Mouse (Mus musculus): Measurements from ENCODE around the gene Pip5k1c. TPM values are rescaled to one million over a fixed set of nuclear protein-coding genes. Genes with fewer than 3 reads are reported as not detected.
A peak's percentile ranks its signal among the peaks of the same experiment; 100 is the strongest.

Gene Pip5k1c
- polyA plus RNA-seq, 1 experiment from 2014 or later, result 33.7 TPM

GRCm38 (mm10) chr10:81268643-81269412 is 23.9 kb upstream of the Pip5k1c start:
- no peaks in the 10 kb centered on the region for H3K9me3 ChIP-seq (ENCODE audit: control insufficient read depth, low read length)
- 0 out of 4 replicates have a peak overlapping the region, but pooled peaks of 1 of the 2 experiments have one; percentile 55 for H3K27ac ChIP-seq (replicated peaks in 1 of 2; ENCODE audit: control insufficient read depth in 1 of 2, insufficient read depth in 1 of 2, low read depth in 2 of 2, low read length in 2 of 2)
- WGBS, result 76% methylated on average over 16 of the region's 16 CpGs
- ATAC-seq (ENCODE audit: insufficient number of reproducible peaks, insufficient read depth, low FRiP score, low read depth), result no peak
- H3K4me2 ChIP-seq (ENCODE audit: low read length), result peak overlapping the region; percentile 86
- H3K27me3 ChIP-seq (ENCODE audit: control insufficient read depth, insufficient read depth, low read length), result no peaks in the 10 kb centered on the region
- H3K36me3 ChIP-seq (ENCODE audit: control insufficient read depth, insufficient read depth, low read length), result peaks cover 63% of the 10 kb centered on the region
- peaks cover 9 to 13% of the 10 kb centered on the region in 2 experiments for H3K4me1 ChIP-seq (ENCODE audit: control insufficient read depth in 2 of 2, insufficient read depth in 2 of 2, low read length in 2 of 2)
- peak overlapping the region; percentile 79 to 80 for H3K4me3 ChIP-seq (ENCODE audit: control insufficient read depth in 1 of 2, insufficient read depth in 1 of 2, low read depth in 1 of 2, low read length in 2 of 2)
- peak overlapping the region; percentile 96 for H3K9ac ChIP-seq (ENCODE audit: low read length)

GRCm38 (mm10) chr10:81272356-81272755 is 20.4 kb upstream of the Pip5k1c start:
- no peak for ATAC-seq (ENCODE audit: insufficient number of reproducible peaks, insufficient read depth, low FRiP score, low read depth)
- WGBS, result 93% methylated on average over 21 of the region's 21 CpGs
- H3K4me2 ChIP-seq (ENCODE audit: low read length), result no peak overlapping the region
- H3K9me3 ChIP-seq (ENCODE audit: control insufficient read depth, low read length), result no peaks in the 10 kb centered on the region
- H3K27ac ChIP-seq (replicated peaks in 1 of 2; ENCODE audit: control insufficient read depth in 1 of 2, insufficient read depth in 1 of 2, low read depth in 2 of 2, low read length in 2 of 2), result no peak overlapping the region
- H3K27me3 ChIP-seq (ENCODE audit: control insufficient read depth, insufficient read depth, low read length), result no peaks in the 10 kb centered on the region
- peaks cover 5 to 7% of the 10 kb centered on the region in 2 experiments for H3K4me1 ChIP-seq (ENCODE audit: control insufficient read depth in 2 of 2, insufficient read depth in 2 of 2, low read length in 2 of 2)
- no peak overlapping the region for H3K9ac ChIP-seq (ENCODE audit: low read length)
- peaks cover 45% of the 10 kb centered on the region for H3K36me3 ChIP-seq (ENCODE audit: control insufficient read depth, insufficient read depth, low read length)
- H3K4me3 ChIP-seq (ENCODE audit: control insufficient read depth in 1 of 2, insufficient read depth in 1 of 2, low read depth in 1 of 2, low read length in 2 of 2), result no peak overlapping the region

- 0 out of 2 replicates have a peak, but pooled peaks cover under 1% of the 10 kb centered on the region for H3K27me3 ChIP-seq (ENCODE audit: control insufficient read depth, insufficient read depth, low read length)
- no peak overlapping the region for H3K4me2 ChIP-seq (ENCODE audit: low read length)
- H3K9me3 ChIP-seq (ENCODE audit: control insufficient read depth, low read length), result no peaks in the 10 kb centered on the region
- no peak overlapping the region for H3K4me3 ChIP-seq (ENCODE audit: control insufficient read depth in 1 of 2, insufficient read depth in 1 of 2, low read depth in 1 of 2, low read length in 2 of 2)
- no peak overlapping the region for H3K9ac ChIP-seq (ENCODE audit: low read length)
- H3K4me1 ChIP-seq (ENCODE audit: control insufficient read depth in 2 of 2, insufficient read depth in 2 of 2, low read length in 2 of 2), result peaks cover 1 to 2% of the 10 kb centered on the region in 2 experiments
- WGBS, result 93% methylated on average over 19 of the region's 19 CpGs
- ATAC-seq (ENCODE audit: insufficient number of reproducible peaks, insufficient read depth, low FRiP score, low read depth), result no peak
- no peak overlapping the region for H3K27ac ChIP-seq (replicated peaks in 1 of 2; ENCODE audit: control insufficient read depth in 1 of 2, insufficient read depth in 1 of 2, low read depth in 2 of 2, low read length in 2 of 2)
- H3K36me3 ChIP-seq (ENCODE audit: control insufficient read depth, insufficient read depth, low read length), result peaks cover 45% of the 10 kb centered on the region
Measured at GRCm38 (mm10) chr10:81273842-81274241, 18.9 kb upstream of the Pip5k1c start.

GRCm38 (mm10) chr10:81277676-81278075 is 15.1 kb upstream of the Pip5k1c start:
- Histone ChIP-seq H3K36me3 (ENCODE audit: control insufficient read depth, insufficient read depth, low read length) (peaks cover 13% of the 10 kb centered on the region), H3K4me2 (ENCODE audit: low read length) (no peak overlapping the region), H3K9me3 (ENCODE audit: control insufficient read depth, low read length) (no peaks in the 10 kb centered on the region), H3K27ac (replicated peaks in 1 of 2; ENCODE audit: control insufficient read depth in 1 of 2, insufficient read depth in 1 of 2, low read depth in 2 of 2, low read length in 2 of 2) (no peak overlapping the region), H3K4me3 (ENCODE audit: control insufficient read depth in 1 of 2, insufficient read depth in 1 of 2, low read depth in 1 of 2, low read length in 2 of 2) (no peak overlapping the region), H3K9ac (ENCODE audit: low read length) (no peak overlapping the region), H3K4me1 (ENCODE audit: control insufficient read depth in 2 of 2, insufficient read depth in 2 of 2, low read length in 2 of 2) (peaks cover 3 to 5% of the 10 kb centered on the region in 2 experiments; a peak in 2 of 4 replicates), H3K27me3 (ENCODE audit: control insufficient read depth, insufficient read depth, low read length) (peaks cover 27% of the 10 kb centered on the region)
- no peak for ATAC-seq (ENCODE audit: insufficient number of reproducible peaks, insufficient read depth, low FRiP score, low read depth)
- 68% methylated on average over 22 of the region's 22 CpGs for WGBS

- Histone ChIP-seq H3K9me3 (ENCODE audit: control insufficient read depth, low read length) (no peaks in the 10 kb centered on the region), H3K4me3 (ENCODE audit: control insufficient read depth in 1 of 2, insufficient read depth in 1 of 2, low read depth in 1 of 2, low read length in 2 of 2) (no peak overlapping the region), H3K4me1 (ENCODE audit: control insufficient read depth in 2 of 2, insufficient read depth in 2 of 2, low read length in 2 of 2) (peaks cover 3 to 5% of the 10 kb centered on the region in 2 experiments; a peak in 2 of 4 replicates), H3K27me3 (ENCODE audit: control insufficient read depth, insufficient read depth, low read length) (peaks cover 45% of the 10 kb centered on the region), H3K36me3 (ENCODE audit: control insufficient read depth, insufficient read depth, low read length) (no peaks in the 10 kb centered on the region), H3K27ac (replicated peaks in 1 of 2; ENCODE audit: control insufficient read depth in 1 of 2, insufficient read depth in 1 of 2, low read depth in 2 of 2, low read length in 2 of 2) (no peak overlapping the region), H3K4me2 (ENCODE audit: low read length) (no peak overlapping the region), H3K9ac (ENCODE audit: low read length) (no peak overlapping the region)
- WGBS, result 26% methylated on average over 10 of the region's 10 CpGs
- ATAC-seq (ENCODE audit: insufficient number of reproducible peaks, insufficient read depth, low FRiP score, low read depth), result no peak
Measured at GRCm38 (mm10) chr10:81279496-81279895, 13.3 kb upstream of the Pip5k1c start.

GRCm38 (mm10) chr10:81284189-81284588 is 8.6 kb upstream of the Pip5k1c start:
- Histone ChIP-seq H3K4me2 (ENCODE audit: low read length) (no peak overlapping the region), H3K27me3 (ENCODE audit: control insufficient read depth, insufficient read depth, low read length) (peaks cover 63% of the 10 kb centered on the region), H3K9ac (ENCODE audit: low read length) (no peak overlapping the region), H3K4me3 (ENCODE audit: control insufficient read depth in 1 of 2, insufficient read depth in 1 of 2, low read depth in 1 of 2, low read length in 2 of 2) (no peak overlapping the region), H3K4me1 (ENCODE audit: control insufficient read depth in 2 of 2, insufficient read depth in 2 of 2, low read length in 2 of 2) (peaks cover 6 to 10% of the 10 kb centered on the region in 2 experiments; a peak in 3 of 4 replicates), H3K9me3 (ENCODE audit: control insufficient read depth, low read length) (no peaks in the 10 kb centered on the region), H3K36me3 (ENCODE audit: control insufficient read depth, insufficient read depth, low read length) (no peaks in the 10 kb centered on the region), H3K27ac (replicated peaks in 1 of 2; ENCODE audit: control insufficient read depth in 1 of 2, insufficient read depth in 1 of 2, low read depth in 2 of 2, low read length in 2 of 2) (no peak overlapping the region)
- no peak for ATAC-seq (ENCODE audit: insufficient number of reproducible peaks, insufficient read depth, low FRiP score, low read depth)
- 36% methylated on average over 6 of the region's 6 CpGs for WGBS

- Histone ChIP-seq H3K27me3 (ENCODE audit: control insufficient read depth, insufficient read depth, low read length) (peaks cover 63% of the 10 kb centered on the region), H3K9ac (ENCODE audit: low read length) (no peak overlapping the region), H3K27ac (replicated peaks in 1 of 2; ENCODE audit: control insufficient read depth in 1 of 2, insufficient read depth in 1 of 2, low read depth in 2 of 2, low read length in 2 of 2) (no peak overlapping the region), H3K9me3 (ENCODE audit: control insufficient read depth, low read length) (no peaks in the 10 kb centered on the region), H3K36me3 (ENCODE audit: control insufficient read depth, insufficient read depth, low read length) (no peaks in the 10 kb centered on the region), H3K4me2 (ENCODE audit: low read length) (peak overlapping the region; percentile 84; the same call in 1 of the 2 replicates), H3K4me3 (ENCODE audit: control insufficient read depth in 1 of 2, insufficient read depth in 1 of 2, low read depth in 1 of 2, low read length in 2 of 2) (peak overlapping the region in 1 of 2 experiments; percentile 52; a peak in 1 of 4 replicates), H3K4me1 (ENCODE audit: control insufficient read depth in 2 of 2, insufficient read depth in 2 of 2, low read length in 2 of 2) (peaks cover 3 to 7% of the 10 kb centered on the region in 2 experiments; a peak in 2 of 4 replicates)
- 12% methylated on average over 17 of the region's 17 CpGs for WGBS
- ATAC-seq (ENCODE audit: insufficient number of reproducible peaks, insufficient read depth, low FRiP score, low read depth), result no peak
Measured at GRCm38 (mm10) chr10:81284719-81285118, 8.0 kb upstream of the Pip5k1c start.

All from heart, embryonic 14.5 days (tissue).